In the genomic region with DNA sequence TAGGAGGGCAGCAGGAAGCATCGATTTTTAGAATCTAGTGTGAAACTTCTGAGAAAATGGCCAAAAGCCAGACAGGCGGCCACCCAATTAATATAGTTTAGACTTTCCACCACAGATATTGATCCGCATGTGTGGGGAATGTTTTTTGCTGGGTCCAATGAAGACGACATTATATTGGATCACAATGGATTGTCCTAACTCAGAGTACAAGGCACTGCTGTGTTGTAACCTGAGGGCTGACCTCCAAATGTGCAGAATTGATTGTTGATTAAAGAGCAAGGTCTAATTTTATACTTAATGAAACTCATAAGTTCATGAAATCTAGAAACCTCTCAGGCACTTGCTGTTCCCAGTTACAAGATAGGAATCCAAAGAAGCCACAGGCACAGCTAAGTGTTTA, we compare ENCODE assay signal across 15 mouse cellular contexts.
"Had no signal": no experiment of that assay in that cellular context is flagged by ENCODE, and none has a peak within 500 bp of the region (broad histone marks: within the 10 kb centered on the region; RNA-seq: fewer than 3 reads in every experiment).

No protein-coding gene starts in this region.

- H3K36me3 ChIP-seq: neural tube, embryonic 13.5 days; neural tube, embryonic 15.5 days; stomach, embryonic 15.5 days had no signal

- H3K9ac ChIP-seq: neural tube, embryonic 13.5 days; neural tube, embryonic 15.5 days; stomach, embryonic 15.5 days had no signal

- H3K4me3 ChIP-seq: neural tube, embryonic 13.5 days; neural tube, embryonic 15.5 days; stomach, embryonic 15.5 days had no signal

- H3K9me3 ChIP-seq: neural tube, embryonic 13.5 days; neural tube, embryonic 15.5 days; stomach, embryonic 15.5 days had no signal

- H3K4me2 ChIP-seq: neural tube, embryonic 13.5 days; neural tube, embryonic 15.5 days; stomach, embryonic 15.5 days had no signal

- H3K4me1 ChIP-seq: stomach, embryonic 15.5 days had no signal

- DNase-seq: right cerebral cortex, adult 18-20 months; right cerebral cortex, postnatal 14 days; right cerebral cortex, postnatal 25 days; right cerebral cortex, postnatal 4 days; spleen, adult 18-20 months; thymus, adult 18-20 months; thymus, adult 2 months; thymus, postnatal 14 days; thymus, postnatal 25 days; thymus, postnatal 36 days; thymus, postnatal 4 days had no signal

- H3K27ac ChIP-seq: neural tube, embryonic 13.5 days; neural tube, embryonic 15.5 days; stomach, embryonic 15.5 days; stomach, postnatal 0 days had no signal

- H3K27me3 ChIP-seq: neural tube, embryonic 13.5 days; neural tube, embryonic 15.5 days; stomach, embryonic 15.5 days had no signal
